Mouse (Mus musculus): ENCODE measurements around the gene Hpf1.
A peak's percentile ranks its signal among the peaks of the same experiment; 100 is the strongest.

Gene Hpf1

DNA sequence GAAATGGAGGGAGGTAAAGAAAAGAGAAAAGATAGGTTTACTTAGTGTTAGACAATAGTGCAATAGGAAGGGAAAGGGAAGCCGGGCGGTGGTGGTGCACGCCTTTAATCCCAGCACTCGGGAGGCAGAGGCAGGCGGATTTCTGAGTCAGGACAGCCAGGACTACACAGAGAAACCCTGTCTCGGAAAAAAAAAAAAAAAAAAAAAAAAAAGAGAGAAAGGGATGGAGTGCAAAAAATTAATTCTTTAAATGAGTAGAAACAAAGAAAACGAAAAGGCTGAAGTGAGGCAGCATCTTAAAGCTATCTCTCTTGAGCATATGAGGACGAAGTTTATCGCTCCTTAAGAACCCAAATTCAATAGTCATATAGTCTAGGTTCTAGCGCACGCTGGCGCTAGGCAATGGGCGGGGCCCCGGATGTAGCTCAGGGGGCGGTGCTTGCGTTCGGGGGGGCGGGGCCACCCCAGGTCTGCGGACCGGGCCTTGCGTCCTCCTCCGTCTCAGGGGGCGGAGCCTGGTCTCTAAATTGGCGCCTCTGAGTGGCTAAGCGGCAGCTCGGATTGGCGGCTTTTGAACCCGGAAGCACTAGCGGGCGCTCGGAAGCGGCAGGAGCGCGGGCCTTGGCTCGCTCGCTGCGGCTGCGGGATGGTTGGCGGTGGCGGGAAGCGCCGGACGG is at the start of gene Hpf1:
Hpf1 (plus strand) TSS at position 576 of the 677 bp plus-strand sequence.
- peak; percentile 100 for DNase-seq

DNA sequence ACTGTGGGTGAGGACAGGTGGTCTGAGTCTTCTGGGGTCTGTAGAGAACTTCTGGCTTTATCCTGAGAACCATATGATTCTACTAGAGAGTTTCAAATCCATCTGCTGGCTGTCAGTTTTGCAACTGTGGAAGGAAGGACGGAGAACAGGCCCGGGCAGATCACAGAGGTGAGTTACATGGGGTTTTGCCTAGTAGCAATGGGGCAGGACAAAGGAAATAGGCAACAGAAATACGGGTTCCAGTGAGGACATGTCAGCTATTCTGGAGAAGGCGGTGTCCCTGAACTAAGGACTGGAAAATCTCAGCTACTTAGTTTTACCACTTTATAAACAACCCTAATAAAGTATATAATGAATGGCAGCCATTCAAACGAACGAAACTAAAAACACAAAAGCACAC is 47.8 kb upstream of the Hpf1 start:
- DNase-seq, result no peak

DNA sequence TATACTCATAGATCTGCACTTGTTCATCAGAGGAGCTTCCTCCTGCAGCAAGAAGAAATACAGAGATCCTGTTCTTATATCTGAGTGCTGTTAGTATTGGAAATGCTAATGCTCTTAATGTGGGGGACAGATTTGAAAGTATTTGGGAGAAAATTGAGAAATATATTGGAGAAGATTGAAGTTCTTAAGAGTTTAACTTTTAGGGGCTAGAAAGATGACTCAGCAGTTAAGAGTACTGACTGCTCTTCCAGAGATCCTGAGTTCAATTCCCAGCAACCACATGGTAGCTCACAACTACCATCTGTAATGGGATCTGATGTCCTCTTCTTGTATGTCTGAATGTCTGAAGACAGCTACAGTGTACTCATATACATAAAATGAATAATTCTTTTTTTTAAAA is 32.7 kb upstream of the Hpf1 start:
- no peak for DNase-seq

GRCm38 (mm10) chr8:60858091-60858490 is 32.1 kb upstream of the Hpf1 start:
- DNase-seq, result no peak

DNA sequence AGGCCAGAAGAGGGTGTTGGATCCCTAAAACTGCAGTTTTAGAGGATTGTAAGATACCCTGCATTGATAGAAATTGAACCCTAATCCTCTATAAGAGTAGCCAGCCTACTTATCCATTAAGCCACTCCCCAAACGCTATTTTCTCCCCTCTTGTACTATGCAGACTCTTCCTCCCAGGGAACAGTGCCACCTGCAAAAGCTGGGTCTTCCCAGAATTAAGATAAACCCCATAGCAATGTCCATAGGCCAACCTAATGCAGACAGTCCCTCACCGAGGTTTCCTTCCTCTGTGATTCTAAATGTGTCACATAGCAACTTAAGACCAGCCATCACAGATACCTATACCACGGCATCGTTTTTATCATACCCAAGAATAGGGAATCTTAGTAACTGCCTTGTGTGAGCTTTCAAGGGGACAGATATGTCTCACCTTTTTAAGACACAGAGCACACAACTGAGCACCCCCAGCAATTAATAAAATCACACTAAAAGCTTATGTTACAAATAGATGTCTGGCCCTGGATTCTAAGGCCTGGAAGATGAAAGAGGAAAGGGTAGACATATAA is 31.2 kb upstream of the Hpf1 start:
- DNase-seq, result no peak

GRCm38 (mm10) chr8:60859605-60860004 is 30.6 kb upstream of the Hpf1 start:
- DNase-seq, result peak; percentile 45

DNA sequence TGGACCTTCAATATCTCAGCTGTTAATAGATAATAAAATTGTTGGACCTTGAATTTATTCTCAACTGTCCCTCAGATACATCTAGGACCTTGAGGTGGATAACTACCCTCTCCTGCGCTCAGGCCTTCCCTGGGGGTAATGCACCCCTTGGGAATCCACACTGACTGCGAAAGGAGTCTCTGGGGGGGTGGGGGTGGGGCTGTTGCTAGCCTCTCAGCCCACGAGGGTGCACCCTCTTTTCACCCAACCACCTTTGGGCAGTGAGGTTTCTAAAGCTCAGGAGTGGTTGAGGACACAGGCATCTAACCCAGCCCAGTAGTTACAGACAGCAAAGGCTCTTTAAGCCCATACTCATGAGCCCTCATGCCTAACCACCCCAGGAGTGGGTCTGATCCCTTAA is 29.5 kb upstream of the Hpf1 start:
- no peak for DNase-seq

- DNase-seq, result no peak
Observed at GRCm38 (mm10) chr8:60861783-60862182, 28.4 kb upstream of the Hpf1 start.

GRCm38 (mm10) chr8:60864875-60865274 is 25.3 kb upstream of the Hpf1 start:
- DNase-seq, result no peak

DNA sequence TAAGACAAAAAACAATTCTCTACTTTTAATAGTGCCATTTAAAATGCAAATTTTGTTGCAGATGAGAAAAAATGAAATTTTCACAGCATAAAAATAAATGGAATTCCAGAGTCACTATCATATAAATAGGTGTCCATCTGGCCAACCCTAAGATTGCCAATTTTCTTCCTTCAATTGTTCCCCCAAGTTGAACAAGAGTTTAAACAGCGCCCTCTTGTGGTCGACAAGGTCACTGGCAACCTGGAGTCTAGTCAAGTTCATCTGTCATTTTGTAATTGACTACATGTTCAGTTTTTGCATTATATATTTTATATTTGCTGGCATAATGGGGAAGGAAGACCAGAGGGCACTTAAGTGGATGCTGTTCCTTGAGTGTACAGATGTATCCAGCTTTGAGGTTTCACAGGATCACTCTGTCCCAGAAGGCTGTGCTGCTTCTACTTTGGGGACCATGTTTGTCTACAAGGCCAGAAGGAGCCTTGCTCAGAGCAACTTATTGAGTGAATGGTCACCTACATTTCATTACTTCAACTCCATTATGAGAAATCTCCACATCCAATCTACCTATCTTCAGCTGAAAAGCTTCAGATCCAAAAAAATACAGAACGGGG is 24.6 kb upstream of the Hpf1 start:
- peak; percentile 87 for DNase-seq

- no peak for DNase-seq
Observed at GRCm38 (mm10) chr8:60867468-60868115, 22.6 kb upstream of the Hpf1 start.

DNA sequence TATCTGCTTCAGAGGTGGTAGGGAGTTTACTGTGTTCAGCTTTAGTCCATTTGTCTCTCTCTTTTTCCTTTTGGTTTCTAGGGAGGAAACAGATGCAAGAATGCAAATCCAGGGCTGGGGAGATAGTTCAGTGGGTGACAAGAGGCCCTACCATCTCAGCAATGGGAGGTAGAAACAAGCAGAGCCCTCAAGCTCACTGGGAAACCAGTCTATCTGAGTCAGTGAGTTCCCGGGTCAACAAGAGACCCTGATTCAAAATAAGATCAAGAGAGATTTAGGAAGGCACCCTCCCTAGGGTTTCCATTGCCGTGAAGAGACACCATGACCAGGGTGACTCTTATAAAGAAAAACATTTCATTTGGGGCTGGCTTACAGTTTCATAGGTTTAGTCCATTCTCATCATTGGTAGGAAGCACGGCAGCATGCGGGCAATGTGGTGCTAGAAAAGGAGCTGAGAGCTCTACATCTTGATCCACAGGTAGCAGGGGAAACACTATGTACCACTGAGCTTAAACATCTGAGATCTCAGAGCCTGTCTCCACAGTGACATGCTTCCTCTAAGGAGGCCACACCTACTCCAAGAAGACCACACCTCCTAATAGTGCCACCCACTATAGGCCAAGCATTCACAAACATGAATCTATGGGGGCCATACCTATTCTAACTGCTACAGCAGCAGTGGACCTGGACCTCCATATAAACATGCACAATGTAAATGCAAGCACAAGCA is 21.8 kb upstream of the Hpf1 start:
- DNase-seq, result no peak

DNA sequence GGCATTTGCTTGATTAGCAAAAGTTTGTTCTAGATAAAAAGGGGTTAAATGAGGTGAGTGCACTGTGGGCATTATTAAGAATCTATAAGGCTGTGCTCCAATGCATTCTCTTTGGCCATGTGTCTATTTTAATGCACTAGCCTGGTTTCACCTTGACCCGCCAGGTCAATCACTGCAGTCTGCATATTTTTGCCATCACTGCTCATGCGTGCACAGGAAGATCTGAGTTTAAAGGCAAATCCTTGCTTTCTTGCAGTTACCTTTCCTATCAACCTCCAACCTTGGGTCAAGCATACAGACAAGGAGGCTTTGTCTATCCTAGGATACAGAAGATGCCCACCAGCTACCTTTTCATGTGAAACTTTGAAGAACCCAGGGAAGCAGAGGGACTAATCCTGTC is 20.5 kb upstream of the Hpf1 start:
- DNase-seq, result no peak

- DNase-seq, result no peak
Observed at GRCm38 (mm10) chr8:60870231-60871193, 19.7 kb upstream of the Hpf1 start.

GRCm38 (mm10) chr8:60878617-60879016 is 11.6 kb upstream of the Hpf1 start:
- DNase-seq, result no peak

DNA sequence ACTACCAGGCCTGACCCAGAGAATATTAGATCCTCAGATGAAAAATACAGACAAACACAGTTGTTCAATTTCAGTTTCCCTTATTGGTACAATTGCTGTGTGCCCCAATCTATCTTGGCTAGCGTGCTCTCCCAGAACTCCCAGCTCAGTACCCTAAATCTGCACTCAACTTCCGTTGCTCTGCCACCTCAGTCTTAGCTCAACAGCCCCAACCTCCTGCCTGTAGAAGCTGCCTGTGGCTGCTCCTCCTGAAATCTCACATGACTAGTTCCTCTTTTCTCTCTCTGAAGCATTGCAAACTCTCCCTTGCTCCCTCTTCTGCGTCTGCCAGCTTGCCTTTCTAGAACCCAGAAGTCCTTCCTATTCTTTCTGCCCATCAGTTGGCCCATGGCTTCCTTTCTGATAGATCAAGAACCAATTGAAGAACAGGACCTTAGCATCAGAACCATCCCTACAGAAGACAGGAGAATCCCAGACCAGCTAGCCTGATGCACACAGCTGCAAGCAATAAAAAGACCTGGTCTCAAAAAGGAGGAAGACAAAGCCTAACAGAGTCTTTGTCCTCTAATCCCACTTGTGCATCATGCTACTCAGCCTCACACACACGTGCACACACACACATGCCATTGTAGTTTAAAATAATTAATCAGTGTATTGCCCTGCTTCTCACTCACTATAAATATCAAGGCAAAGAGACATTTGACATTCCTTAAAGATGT is 6.6 kb upstream of the Hpf1 start:
- DNase-seq, result no peak

- peak; percentile 5 for DNase-seq
Observed at GRCm38 (mm10) chr8:60886736-60887135, 3.5 kb upstream of the Hpf1 start.

GRCm38 (mm10) chr8:60889131-60889842 is 931 bp upstream of the Hpf1 start:
- no peak for DNase-seq

DNA sequence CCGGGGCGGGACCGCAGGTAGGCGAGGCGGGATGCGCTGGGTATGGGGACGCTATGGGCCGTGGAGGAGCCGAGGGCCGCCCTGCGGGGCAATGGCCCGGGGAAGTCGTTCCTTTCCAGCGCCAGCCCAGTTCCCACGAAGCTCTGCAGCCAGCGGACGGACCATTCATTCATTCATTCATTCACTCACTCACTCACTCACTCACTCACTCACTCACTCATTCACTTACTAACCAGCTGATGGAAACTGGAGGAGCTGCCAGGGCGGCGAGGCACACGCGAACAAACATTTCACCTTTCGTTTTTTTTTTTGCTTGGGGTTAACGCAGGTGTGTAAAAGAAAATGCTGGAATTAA is 279 bp downstream of the Hpf1 start:
- no peak for DNase-seq

DNA sequence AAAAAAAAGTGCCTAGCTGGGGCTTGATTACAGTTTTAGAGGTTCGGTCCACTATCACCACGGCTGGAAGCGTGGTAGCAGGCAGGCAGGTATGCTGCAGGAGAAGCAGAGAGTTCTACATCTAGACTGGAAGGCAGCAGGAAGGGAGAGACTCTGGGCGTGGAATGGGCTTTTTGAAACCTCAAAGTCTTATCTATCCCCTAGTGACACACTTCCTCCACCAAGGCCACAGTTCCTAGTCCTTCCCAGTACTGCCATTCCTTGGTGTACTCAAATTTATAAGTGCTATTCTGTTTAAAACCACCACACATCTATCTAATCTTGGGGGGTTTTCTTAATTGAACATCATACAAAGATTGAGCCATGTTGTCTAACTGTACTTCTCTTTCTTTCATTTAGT is 1.5 kb downstream of the Hpf1 start:
- DNase-seq, result no peak

GRCm38 (mm10) chr8:60895878-60896277 is 5.7 kb downstream of the Hpf1 start:
- DNase-seq, result no peak

All from embryo, embryonic 11 days (tissue).